Mouse (Mus musculus): ENCODE measurements around the gene Rab11a. TPM values are rescaled to one million over a fixed set of nuclear protein-coding genes. Genes with fewer than 3 reads are reported as not detected.

Rab11a gene
- polyA plus RNA-seq, 1 experiment from 2014 or later: 254 TPM

GRCm38 (mm10) chr9:64703420-64703965 is 34.1 kb downstream of the Rab11a start:
- no peak overlapping the region for H3K4me3 ChIP-seq (replicated peaks)
- DNase-seq (no peak), ATAC-seq (ENCODE audit: low read depth) (no peak)
- no peak overlapping the region for H3K9ac ChIP-seq
- no peaks in the 10 kb centered on the region for H3K27me3 ChIP-seq
- no peaks in the 10 kb centered on the region for H3K9me3 ChIP-seq (replicated peaks)
- peaks cover 36% of the 10 kb centered on the region for H3K4me1 ChIP-seq (replicated peaks)
- H3K27ac ChIP-seq: no peak overlapping the region
- H3K4me2 ChIP-seq: no peak overlapping the region
- peaks cover 20% of the 10 kb centered on the region for H3K36me3 ChIP-seq

DNA sequence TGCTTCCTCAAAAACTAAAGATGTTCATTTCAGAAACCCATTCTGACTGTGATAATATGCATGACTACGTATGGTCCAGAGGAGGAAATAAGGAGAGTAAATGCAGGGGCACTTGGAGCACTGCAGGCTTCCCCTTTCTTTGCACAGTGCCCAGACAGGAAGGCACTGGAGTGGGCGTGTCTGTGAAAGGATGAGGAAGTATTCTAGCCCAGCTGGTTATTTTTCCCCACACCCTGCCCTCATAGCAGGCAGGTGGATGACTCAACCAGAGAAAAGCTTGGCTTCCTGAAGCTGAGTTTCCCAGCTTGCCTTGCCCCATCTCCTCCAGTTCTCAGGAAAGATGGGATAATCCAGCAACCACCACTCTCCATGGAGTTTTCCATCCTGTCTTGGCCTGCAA is 34.6 kb downstream of the Rab11a start:
- no peak overlapping the region for H3K27ac ChIP-seq

GRCm38 (mm10) chr9:64702391-64702790 is 35.2 kb downstream of the Rab11a start:
- ATAC-seq (ENCODE audit: low read depth) (no peak), DNase-seq (no peak)
- Histone ChIP-seq H3K4me3 (replicated peaks) (no peak overlapping the region), H3K4me1 (replicated peaks) (peaks cover 36% of the 10 kb centered on the region), H3K27ac (no peak overlapping the region), H3K27me3 (no peaks in the 10 kb centered on the region), H3K36me3 (peaks cover 14% of the 10 kb centered on the region; the same call in 1 of the 2 replicates), H3K4me2 (no peak overlapping the region), H3K9ac (no peak overlapping the region), H3K9me3 (replicated peaks) (no peaks in the 10 kb centered on the region)

More for the DNA sequence above, 34.6 kb downstream of the Rab11a start:
- no peak overlapping the region for H3K9ac ChIP-seq
- no peak overlapping the region for H3K4me2 ChIP-seq
- H3K27me3 ChIP-seq: no peaks in the 10 kb centered on the region
- peaks cover 14% of the 10 kb centered on the region for H3K36me3 ChIP-seq
- DNase-seq: peak; percentile 5
- no peaks in the 10 kb centered on the region for H3K9me3 ChIP-seq (replicated peaks)
- peaks cover 36% of the 10 kb centered on the region for H3K4me1 ChIP-seq (replicated peaks)
- ATAC-seq (ENCODE audit: low read depth): peak; percentile 45; the same call in 1 of the 2 replicates
- 37% methylated on average over 2 of the region's 2 CpGs for WGBS (ENCODE audit: insufficient replicate concordance)
- no peak overlapping the region for H3K4me3 ChIP-seq (replicated peaks)

- ATAC-seq (ENCODE audit: low read depth) (no peak), DNase-seq (no peak)
- H3K9me3 ChIP-seq (replicated peaks): no peaks in the 10 kb centered on the region
- no peak overlapping the region for H3K4me3 ChIP-seq (replicated peaks)
- peaks cover 11% of the 10 kb centered on the region; the same call in 1 of the 2 replicates for H3K36me3 ChIP-seq
- no peak overlapping the region for H3K9ac ChIP-seq
- no peaks in the 10 kb centered on the region for H3K27me3 ChIP-seq
- WGBS (ENCODE audit: insufficient replicate concordance): 81% methylated on average over 1 of the region's 1 CpGs
- peaks cover 36% of the 10 kb centered on the region for H3K4me1 ChIP-seq (replicated peaks)
- no peak overlapping the region for H3K4me2 ChIP-seq
- H3K27ac ChIP-seq: no peak overlapping the region
These were observed 35.9 kb downstream of the Rab11a start for GRCm38 (mm10) chr9:64701651-64702050.

DNA sequence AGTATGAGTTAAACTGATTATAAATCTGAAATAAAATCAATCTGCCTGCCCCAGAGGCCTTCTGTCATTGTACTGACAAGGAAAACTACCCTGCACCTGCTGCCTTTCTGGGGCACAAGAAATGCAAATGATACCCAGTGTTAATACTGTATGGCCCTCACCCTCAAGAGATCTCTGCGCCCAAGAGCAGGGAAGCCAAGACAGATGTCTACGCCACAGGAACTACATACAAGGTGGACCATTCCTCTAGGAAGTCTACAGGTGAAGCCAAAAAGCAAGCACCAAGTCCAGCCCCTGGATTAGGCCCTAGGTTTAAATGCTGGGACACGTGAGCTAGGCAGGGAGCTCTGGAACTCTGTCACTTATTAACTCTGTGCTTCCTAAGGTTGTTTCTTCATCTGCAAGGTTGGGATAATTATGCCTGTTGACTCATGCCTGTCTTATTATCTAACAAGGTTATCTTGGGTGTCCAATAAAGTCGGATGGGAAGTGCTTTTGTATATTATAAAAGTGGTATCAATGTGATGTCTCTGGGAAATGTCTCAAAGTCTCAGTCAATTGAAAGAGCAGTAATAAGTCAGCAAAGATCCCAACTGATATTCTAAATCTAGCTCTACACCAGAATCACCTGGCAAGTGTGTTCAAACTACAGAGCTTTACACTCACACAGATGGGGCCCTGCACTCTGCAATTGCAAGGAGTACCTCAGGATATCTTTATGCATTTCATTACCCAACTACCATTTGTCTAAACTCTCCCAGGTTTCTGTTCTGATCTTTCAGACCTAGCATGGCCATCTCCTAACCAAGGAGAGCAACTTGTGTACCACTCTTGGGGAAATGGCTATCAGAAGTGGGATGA is 36.9 kb downstream of the Rab11a start:
- H3K27me3 ChIP-seq: no peaks in the 10 kb centered on the region
- WGBS (ENCODE audit: insufficient replicate concordance): 67% methylated on average over 4 of the region's 4 CpGs
- no peaks in the 10 kb centered on the region for H3K9me3 ChIP-seq (replicated peaks)
- H3K4me1 ChIP-seq (replicated peaks): peaks cover 36% of the 10 kb centered on the region
- no peak overlapping the region for H3K9ac ChIP-seq
- DNase-seq (no peak), ATAC-seq (ENCODE audit: low read depth) (no peak)
- no peak overlapping the region for H3K4me2 ChIP-seq
- no peak overlapping the region for H3K27ac ChIP-seq
- H3K4me3 ChIP-seq (replicated peaks): no peak overlapping the region
- H3K36me3 ChIP-seq: 0 out of 2 replicates have a peak, but pooled peaks cover 6% of the 10 kb centered on the region

DNA sequence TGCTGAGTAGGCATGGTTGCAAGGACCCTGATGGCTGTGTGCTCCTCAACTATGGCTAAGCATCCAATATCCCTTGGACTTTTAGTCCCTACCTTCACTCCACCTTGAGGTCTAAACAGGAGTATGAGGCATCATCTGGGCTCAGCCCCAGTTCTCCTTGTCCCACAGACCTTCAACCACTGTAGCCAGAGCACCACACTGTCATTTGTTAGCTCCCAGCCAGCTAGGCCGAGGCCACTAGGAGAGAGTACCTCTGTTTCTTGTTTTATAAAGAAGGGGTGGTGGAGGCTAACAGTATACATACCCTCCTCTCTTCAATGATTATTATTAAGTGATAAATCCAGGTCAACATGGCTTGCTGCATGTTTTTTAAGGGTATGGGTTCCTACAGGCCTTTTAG is 39.0 kb downstream of the Rab11a start:
- DNase-seq: no peak
- H3K27ac ChIP-seq: no peak overlapping the region
- 84% methylated on average over 1 of the region's 1 CpGs for WGBS (ENCODE audit: insufficient replicate concordance)
- no peak overlapping the region for H3K4me2 ChIP-seq
- H3K27me3 ChIP-seq: no peaks in the 10 kb centered on the region
- no peaks in the 10 kb centered on the region for H3K9me3 ChIP-seq (replicated peaks)
- H3K4me3 ChIP-seq (replicated peaks): no peak overlapping the region
- H3K9ac ChIP-seq: no peak overlapping the region
- H3K4me1 ChIP-seq (replicated peaks): peaks cover 31% of the 10 kb centered on the region
- ATAC-seq (ENCODE audit: low read depth): no peak
- H3K36me3 ChIP-seq: peaks cover 13% of the 10 kb centered on the region

DNA sequence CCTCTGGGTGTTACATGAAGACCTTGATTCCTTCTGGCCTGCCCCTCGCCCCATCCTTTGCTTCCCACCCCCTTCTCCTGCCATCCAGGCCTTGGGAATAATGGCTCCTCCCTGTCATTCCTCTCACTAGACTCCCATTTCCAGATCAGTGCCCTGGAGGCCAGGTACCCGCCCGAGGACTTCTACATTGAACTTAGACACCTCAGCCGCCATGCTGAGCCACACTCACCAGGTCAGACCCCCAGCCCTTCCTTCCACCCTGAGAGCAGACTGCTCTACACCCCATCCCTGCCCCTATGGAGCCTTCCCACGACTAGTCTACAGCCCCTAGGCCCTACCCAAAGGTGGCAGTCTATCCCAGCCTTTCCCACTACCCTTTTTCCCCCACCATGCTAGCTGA is 39.9 kb downstream of the Rab11a start:
- Histone ChIP-seq H3K4me1 (replicated peaks) (peaks cover 25% of the 10 kb centered on the region), H3K27me3 (no peaks in the 10 kb centered on the region), H3K4me2 (no peak overlapping the region), H3K9ac (no peak overlapping the region), H3K27ac (no peak overlapping the region), H3K9me3 (replicated peaks) (no peaks in the 10 kb centered on the region), H3K36me3 (peaks cover 13% of the 10 kb centered on the region), H3K4me3 (replicated peaks) (no peak overlapping the region)
- ATAC-seq (ENCODE audit: low read depth) (no peak), DNase-seq (no peak)
- WGBS (ENCODE audit: insufficient replicate concordance): 74% methylated on average over 5 of the region's 5 CpGs

- DNase-seq: no peak
- no peak overlapping the region for H3K4me2 ChIP-seq
- no peaks in the 10 kb centered on the region for H3K27me3 ChIP-seq
- no peak for ATAC-seq (ENCODE audit: low read depth)
- peaks cover 22% of the 10 kb centered on the region for H3K4me1 ChIP-seq (replicated peaks)
- H3K27ac ChIP-seq: no peak overlapping the region
- no peaks in the 10 kb centered on the region for H3K9me3 ChIP-seq (replicated peaks)
- peaks cover 13% of the 10 kb centered on the region for H3K36me3 ChIP-seq
- no peak overlapping the region for H3K4me3 ChIP-seq (replicated peaks)
- WGBS (ENCODE audit: insufficient replicate concordance): 67% methylated on average over 1 of the region's 1 CpGs
- no peak overlapping the region for H3K9ac ChIP-seq
These were observed 40.6 kb downstream of the Rab11a start for GRCm38 (mm10) chr9:64697006-64697405.

- Histone ChIP-seq H3K4me1 (replicated peaks) (peaks cover 21% of the 10 kb centered on the region), H3K9ac (no peak overlapping the region), H3K9me3 (replicated peaks) (no peaks in the 10 kb centered on the region), H3K27me3 (no peaks in the 10 kb centered on the region), H3K36me3 (peaks cover 13% of the 10 kb centered on the region), H3K4me3 (replicated peaks) (no peak overlapping the region), H3K4me2 (no peak overlapping the region), H3K27ac (no peak overlapping the region)
- DNase-seq: no peak
- ATAC-seq (ENCODE audit: low read depth): no peak
- WGBS (ENCODE audit: insufficient replicate concordance): 76% methylated on average over 4 of the region's 4 CpGs
These were observed 41.2 kb downstream of the Rab11a start for GRCm38 (mm10) chr9:64696404-64696803.

- H3K4me1 ChIP-seq (replicated peaks): peaks cover 16% of the 10 kb centered on the region
- no peak overlapping the region for H3K9ac ChIP-seq
- no peaks in the 10 kb centered on the region for H3K27me3 ChIP-seq
- no peak for DNase-seq
- no peaks in the 10 kb centered on the region for H3K9me3 ChIP-seq (replicated peaks)
- H3K4me3 ChIP-seq (replicated peaks): no peak overlapping the region
- WGBS (ENCODE audit: insufficient replicate concordance): 75% methylated on average over 1 of the region's 1 CpGs
- ATAC-seq (ENCODE audit: low read depth): no peak
- H3K4me2 ChIP-seq: no peak overlapping the region
- no peak overlapping the region for H3K27ac ChIP-seq
- peaks cover 13% of the 10 kb centered on the region for H3K36me3 ChIP-seq
These were observed 42.3 kb downstream of the Rab11a start for GRCm38 (mm10) chr9:64695266-64695665.

GRCm38 (mm10) chr9:64693094-64693493 is 44.5 kb downstream of the Rab11a start:
- ATAC-seq (ENCODE audit: low read depth) (no peak), DNase-seq (no peak)
- Histone ChIP-seq H3K4me2 (no peak overlapping the region), H3K27me3 (no peaks in the 10 kb centered on the region), H3K9ac (no peak overlapping the region), H3K27ac (no peak overlapping the region), H3K4me1 (replicated peaks) (no peaks in the 10 kb centered on the region), H3K9me3 (replicated peaks) (no peaks in the 10 kb centered on the region), H3K4me3 (replicated peaks) (no peak overlapping the region), H3K36me3 (peaks cover 10% of the 10 kb centered on the region)
- WGBS (ENCODE audit: insufficient replicate concordance): 59% methylated on average over 2 of the region's 2 CpGs

GRCm38 (mm10) chr9:64691176-64691575 is 46.4 kb downstream of the Rab11a start:
- Histone ChIP-seq H3K9me3 (replicated peaks) (no peaks in the 10 kb centered on the region), H3K4me1 (replicated peaks) (0 out of 2 replicates have a peak, but pooled peaks cover 5% of the 10 kb centered on the region), H3K27me3 (no peaks in the 10 kb centered on the region), H3K4me2 (no peak overlapping the region), H3K27ac (no peak overlapping the region), H3K36me3 (peaks cover 10% of the 10 kb centered on the region), H3K9ac (no peak overlapping the region), H3K4me3 (replicated peaks) (no peak overlapping the region)
- DNase-seq (peak; percentile 10), ATAC-seq (ENCODE audit: low read depth) (0 out of 2 replicates have a peak, but pooled peaks have one; percentile 43)
- WGBS (ENCODE audit: insufficient replicate concordance): 21% methylated on average over 7 of the region's 7 CpGs
